Mouse (Mus musculus): ENCODE measurements around the gene Cdc42se2.

GRCm38 (mm10) chr11:54741330-54741729 lies 46.1 kb downstream of the Cdc42se2 start:
- TF ChIP-seq CTCF (IDR thresholded peaks at IDR 0.05; ENCODE audit: low read depth, low read length) (no peak), EP300 (IDR thresholded peaks at IDR 0.05; ENCODE audit: insufficient read depth, low read depth, low read length) (no peak), POLR2A (IDR thresholded peaks at IDR 0.05; ENCODE audit: insufficient read depth, low read length) (no peak)
